Mouse (Mus musculus) G1E (cell line): Measurements from ENCODE around the gene Stn1. TPM values are rescaled to one million over a fixed set of nuclear protein-coding genes. Genes with fewer than 3 reads are reported as not detected.

Experiments used
- ATAC-seq: 2 replicates; pipeline ENCODE4 v1.8.0; 2016; ENCODE audit warnings: mild to moderate bottlenecking; ENCODE audit not compliant: insufficient number of reproducible peaks, poor library complexity, low FRiP score, severe bottlenecking; ENCODE audit errors: extremely low read depth
- DNase-seq: peaks from one replicate; pipeline ENCODE4 v3.0.0; 2012; ENCODE audit warnings: low spot score
- H3K27me3 ChIP-seq: 2 replicates; pipeline ENCODE4 v1.6.1; 2012; ENCODE audit warnings: mild to moderate bottlenecking, low read length, inconsistent platforms; ENCODE audit not compliant: insufficient read depth
- H3K36me3 ChIP-seq: replicated peaks from 2 replicates; pipeline ENCODE3; 2012; ENCODE audit warnings: mild to moderate bottlenecking, inconsistent platforms
- H3K4me1 ChIP-seq: 2 replicates; pipeline ENCODE4 v1.6.1; 2012; ENCODE audit warnings: low read depth, low read length, inconsistent platforms, mixed read lengths; ENCODE audit not compliant: insufficient read depth
- H3K4me3 ChIP-seq: 2 replicates; pipeline ENCODE4 v1.5.1; 2012; ENCODE audit warnings: low read depth, mild to moderate bottlenecking, inconsistent platforms, low read length, moderate library complexity, mixed read lengths
- H3K9me3 ChIP-seq: replicated peaks from 2 replicates; pipeline ENCODE4 v1.6.1; 2012; ENCODE audit warnings: inconsistent platforms
- CTCF ChIP-seq: IDR thresholded peaks from 2 replicates; pipeline ENCODE4 v1.5.1; 2012; ENCODE audit warnings: low read depth, low read length, inconsistent platforms, mixed read lengths
- GATA1 ChIP-seq: IDR thresholded peaks from 2 replicates; pipeline ENCODE4 v1.6.1; 2012; ENCODE audit warnings: borderline replicate concordance, low read length, inconsistent platforms, mixed read lengths
- GATA2 ChIP-seq: IDR thresholded peaks from 2 replicates; pipeline ENCODE4 v1.6.1; 2012; ENCODE audit warnings: low read depth, low read length, inconsistent platforms, borderline replicate concordance
- POLR2AphosphoS5 ChIP-seq: IDR thresholded peaks from 2 replicates; pipeline ENCODE4 v1.6.1; 2012; ENCODE audit warnings: low read depth, low read length, inconsistent platforms; ENCODE audit not compliant: insufficient replicate concordance
- TAL1 ChIP-seq: conservative IDR thresholded peaks from 2 replicates; pipeline ENCODE4 v1.6.1; 2012; ENCODE audit warnings: low read depth, low read length, inconsistent platforms, mixed read lengths
- polyA plus RNA-seq: library from polyadenylated mRNA; stranded (reverse); fragments of >175 nt; gene quantifications from 2 replicates; pipeline ENCODE4 v1.2.3, GENCODE M21; 2012
- total RNA-seq, 2 experiments: library from RNA; stranded (forward) in 1 of 2; stranded (reverse) in 1 of 2; fragments of 200-1000 nt in 1 of 2; fragments of >200 nt in 1 of 2; fragmentation: Nextera tagmentation in 1 of 2; gene quantifications; 2 replicates each; pipeline ENCODE4 v1.2.3; 2014 to 2017

Stn1 gene
- total and polyA plus RNA-seq, 3 experiments: 7.7 to 26.9 (median 19.7) TPM

GRCm38 (mm10) chr19:47500389-47501011 lies 36.8 kb downstream of the Stn1 start:
- Histone ChIP-seq H3K36me3 (peaks cover 19% of the 10 kb centered on the region), H3K27me3 (peaks cover 9% of the 10 kb centered on the region), H3K4me1 (no peaks in the 10 kb centered on the region), H3K9me3 (no peaks in the 10 kb centered on the region), H3K4me3 (no peak overlapping the region)
- ATAC-seq (no peak), DNase-seq (no peak)
- TF ChIP-seq GATA2: no peak
- TF ChIP-seq CTCF: no peak
- no peak for TF ChIP-seq POLR2AphosphoS5
- no peak for TF ChIP-seq TAL1
- no peak for TF ChIP-seq GATA1

- Histone ChIP-seq H3K4me1 (no peaks in the 10 kb centered on the region), H3K4me3 (no peak overlapping the region), H3K36me3 (peaks cover 13% of the 10 kb centered on the region), H3K27me3 (peaks cover 10% of the 10 kb centered on the region), H3K9me3 (no peaks in the 10 kb centered on the region)
- no peak for TF ChIP-seq GATA1
- TF ChIP-seq POLR2AphosphoS5: no peak
- no peak for TF ChIP-seq TAL1
- no peak for TF ChIP-seq GATA2
- TF ChIP-seq CTCF: no peak
- no peak for ATAC-seq
- no peak for DNase-seq
Measured at GRCm38 (mm10) chr19:47499841-47500240, 37.5 kb downstream of the Stn1 start.

GRCm38 (mm10) chr19:47498942-47499341 lies 38.4 kb downstream of the Stn1 start:
- no peak for TF ChIP-seq GATA1
- no peak for TF ChIP-seq TAL1
- no peak for TF ChIP-seq CTCF
- TF ChIP-seq POLR2AphosphoS5: no peak
- TF ChIP-seq GATA2: no peak
- DNase-seq (no peak), ATAC-seq (no peak)
- Histone ChIP-seq H3K36me3 (peaks cover 13% of the 10 kb centered on the region), H3K9me3 (no peaks in the 10 kb centered on the region), H3K4me3 (no peak overlapping the region), H3K4me1 (no peaks in the 10 kb centered on the region), H3K27me3 (peaks cover 15% of the 10 kb centered on the region)

GRCm38 (mm10) chr19:47497736-47498135 lies 39.6 kb downstream of the Stn1 start:
- no peak for ATAC-seq
- peaks cover 5% of the 10 kb centered on the region for H3K36me3 ChIP-seq
- no peak overlapping the region for H3K4me3 ChIP-seq
- H3K4me1 ChIP-seq: no peaks in the 10 kb centered on the region
- TF ChIP-seq GATA1 (no peak), TAL1 (no peak), GATA2 (no peak), POLR2AphosphoS5 (no peak), CTCF (no peak)
- no peak for DNase-seq
- no peaks in the 10 kb centered on the region for H3K9me3 ChIP-seq
- H3K27me3 ChIP-seq: peaks cover 19% of the 10 kb centered on the region

- Histone ChIP-seq H3K9me3 (no peaks in the 10 kb centered on the region), H3K36me3 (peaks cover 5% of the 10 kb centered on the region), H3K4me1 (no peaks in the 10 kb centered on the region), H3K4me3 (no peak overlapping the region), H3K27me3 (peaks cover 19% of the 10 kb centered on the region)
- no peak for ATAC-seq
- TF ChIP-seq GATA2: no peak
- no peak for TF ChIP-seq GATA1
- no peak for TF ChIP-seq CTCF
- TF ChIP-seq TAL1: no peak
- no peak for TF ChIP-seq POLR2AphosphoS5
- no peak for DNase-seq
Measured at GRCm38 (mm10) chr19:47497313-47497712, 40.0 kb downstream of the Stn1 start.

- Histone ChIP-seq H3K4me1 (no peaks in the 10 kb centered on the region), H3K9me3 (peaks cover 2% of the 10 kb centered on the region), H3K4me3 (no peak overlapping the region), H3K36me3 (no peaks in the 10 kb centered on the region), H3K27me3 (peaks cover 17% of the 10 kb centered on the region; the same call in 1 of the 2 replicates)
- DNase-seq: no peak
- TF ChIP-seq CTCF (no peak), GATA2 (no peak), TAL1 (no peak), POLR2AphosphoS5 (no peak), GATA1 (no peak)
- no peak for ATAC-seq
Measured at GRCm38 (mm10) chr19:47493017-47493997, 44.0 kb downstream of the Stn1 start.
